Mouse (Mus musculus): ENCODE data around the gene Tbc1d30.
A peak's percentile ranks its signal among the peaks of the same experiment; 100 is the strongest.

Tbc1d30 gene

DNA sequence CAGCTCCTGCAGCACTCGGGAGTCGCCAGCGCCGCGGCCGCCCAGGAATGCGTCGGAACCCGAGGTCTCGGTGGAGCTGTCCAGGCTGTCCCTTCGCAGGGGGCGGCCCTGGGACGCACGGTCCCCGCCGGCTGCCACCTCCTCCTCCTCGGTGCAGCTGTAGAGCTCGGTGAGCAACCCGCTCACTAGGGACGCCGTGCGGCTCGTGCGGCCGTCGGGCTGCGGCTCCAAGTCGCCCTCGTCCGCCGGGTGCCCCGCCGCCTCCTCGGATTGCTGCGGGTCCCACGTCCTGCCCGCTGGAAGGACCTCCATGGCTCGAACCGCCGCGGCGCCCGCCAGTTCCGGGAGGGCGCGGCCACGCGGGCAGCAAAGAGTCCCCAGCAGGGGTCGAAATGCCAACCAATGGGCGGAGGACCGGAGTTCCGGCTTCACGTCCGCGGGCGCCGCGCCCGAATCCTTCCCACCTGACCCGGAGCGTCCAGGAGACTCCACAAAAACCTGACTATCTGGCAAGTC is at the start of gene Tbc1d30:
Tbc1d30 (minus strand) TSS at position 213 of the 516 bp plus-strand sequence.
- no peak for DNase-seq (ENCODE audit: low spot score)

DNA sequence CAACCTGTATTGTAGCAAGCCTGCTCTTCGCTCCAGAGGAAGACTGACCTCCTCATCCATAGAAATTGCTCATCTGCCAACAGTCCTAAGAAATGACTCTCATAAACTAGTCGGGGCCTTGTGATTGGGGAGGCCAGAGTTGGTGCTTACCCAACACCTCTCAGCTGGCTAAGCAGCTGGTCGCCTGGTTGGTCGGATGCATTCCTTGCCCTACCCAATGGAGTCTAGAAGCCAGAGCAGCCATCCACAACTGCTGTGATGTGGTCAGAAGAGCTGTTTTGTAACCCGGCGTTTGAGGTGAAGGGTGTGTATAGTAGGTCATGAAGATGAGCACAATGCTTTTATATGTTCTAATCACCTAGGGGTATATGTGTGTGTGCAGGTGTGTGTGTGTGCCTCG is 47.5 kb upstream of the Tbc1d30 start:
- DNase-seq (ENCODE audit: low spot score) = peak; percentile 17

DNA sequence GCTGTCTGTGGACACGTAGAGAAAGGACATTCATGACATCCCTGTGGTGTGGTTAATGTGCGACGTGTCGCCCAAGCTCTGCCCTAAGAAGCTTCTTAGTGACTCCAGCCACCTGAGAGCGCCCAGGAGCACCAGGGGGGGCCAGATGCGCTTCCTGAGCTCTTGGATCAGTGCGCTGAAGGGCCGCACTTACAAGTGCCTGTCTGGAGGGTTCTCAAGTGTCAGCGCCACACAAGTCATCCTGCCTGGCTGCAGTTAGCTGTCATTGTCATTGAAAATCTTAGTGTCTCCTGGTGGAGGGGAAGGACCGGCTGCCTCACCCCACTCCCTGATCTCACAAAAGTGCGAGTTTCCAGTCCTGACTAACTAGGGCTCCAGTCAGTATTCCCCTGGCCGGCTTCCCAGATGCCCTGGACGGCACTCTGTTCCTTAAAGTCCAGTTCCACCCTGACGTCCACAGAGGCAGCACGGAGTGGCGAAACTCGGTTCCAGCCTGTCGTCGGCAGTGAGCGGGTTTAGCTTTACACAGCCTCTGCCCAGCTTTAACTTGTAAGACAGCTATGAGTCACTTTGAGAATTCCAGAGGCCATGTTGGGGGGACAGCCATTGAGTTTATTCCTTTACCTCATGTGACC is 44.6 kb upstream of the Tbc1d30 start:
- no peak for DNase-seq (ENCODE audit: low spot score)

DNA sequence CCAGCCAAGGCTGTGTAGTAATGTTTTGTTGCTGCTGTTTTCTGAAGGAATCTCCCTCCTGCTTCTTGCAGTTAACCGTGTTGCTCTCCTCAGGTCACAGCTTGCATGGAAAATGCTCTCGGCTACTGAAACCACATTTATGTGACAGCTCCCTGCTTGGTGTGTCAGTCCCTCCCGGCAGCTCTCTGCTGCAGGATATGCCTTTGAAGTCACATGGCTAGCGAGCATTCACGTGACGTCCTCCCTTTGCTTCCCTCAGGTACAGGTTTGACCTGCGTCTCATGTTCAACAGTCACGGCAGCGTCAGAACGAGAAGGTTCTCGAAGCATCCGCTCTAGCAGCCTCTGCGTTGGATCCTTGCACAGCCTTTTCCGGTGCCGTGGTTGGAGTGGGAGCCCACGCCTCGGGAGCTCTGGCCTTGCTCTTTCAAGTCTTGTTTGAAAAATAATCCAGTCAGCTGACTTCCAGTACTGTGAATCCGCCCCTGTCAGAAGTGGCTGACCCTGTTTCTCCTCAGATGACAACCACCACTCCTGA is 43.8 kb upstream of the Tbc1d30 start:
- DNase-seq (ENCODE audit: low spot score) = no peak

DNA sequence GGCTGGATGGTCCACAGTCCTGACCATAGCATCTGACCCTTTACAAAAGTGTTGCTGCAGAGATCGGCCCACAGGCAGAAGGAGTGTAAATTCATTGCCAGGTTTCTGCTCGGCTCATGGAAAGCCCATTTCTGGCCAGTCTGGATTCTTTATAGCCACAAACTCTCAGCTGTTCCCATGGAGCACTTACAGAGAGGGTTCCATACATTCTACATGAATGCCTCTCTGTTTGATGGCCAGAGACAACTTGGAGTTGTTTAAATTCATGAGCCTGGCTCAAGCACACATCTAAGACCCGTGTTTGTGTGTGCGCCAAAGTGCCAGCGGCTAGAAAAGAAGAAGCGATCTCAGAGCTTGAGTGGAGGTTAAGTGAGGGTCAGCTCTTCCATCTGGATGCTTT is 43.2 kb upstream of the Tbc1d30 start:
- DNase-seq (ENCODE audit: low spot score) = no peak

DNA sequence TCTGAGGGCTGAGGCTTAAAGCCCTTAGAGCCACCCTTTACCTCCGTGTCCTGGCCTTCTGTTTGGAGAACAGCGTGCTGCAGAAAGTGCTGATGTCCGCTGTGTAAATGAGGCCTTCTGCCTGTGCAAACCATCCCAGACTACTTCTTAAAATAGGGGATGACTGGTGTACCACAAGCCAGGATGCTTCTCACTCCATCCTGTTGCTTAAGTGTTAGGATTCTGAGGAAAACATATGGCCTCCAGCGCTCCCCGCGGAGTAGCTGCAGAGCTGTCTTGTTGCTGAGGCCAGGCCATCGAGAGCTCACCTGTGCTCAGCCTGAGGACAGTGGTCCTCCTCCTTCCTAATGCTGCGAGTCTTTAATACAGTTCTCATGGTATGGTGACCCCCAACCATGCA is 40.8 kb upstream of the Tbc1d30 start:
- no peak for DNase-seq (ENCODE audit: low spot score)

DNA sequence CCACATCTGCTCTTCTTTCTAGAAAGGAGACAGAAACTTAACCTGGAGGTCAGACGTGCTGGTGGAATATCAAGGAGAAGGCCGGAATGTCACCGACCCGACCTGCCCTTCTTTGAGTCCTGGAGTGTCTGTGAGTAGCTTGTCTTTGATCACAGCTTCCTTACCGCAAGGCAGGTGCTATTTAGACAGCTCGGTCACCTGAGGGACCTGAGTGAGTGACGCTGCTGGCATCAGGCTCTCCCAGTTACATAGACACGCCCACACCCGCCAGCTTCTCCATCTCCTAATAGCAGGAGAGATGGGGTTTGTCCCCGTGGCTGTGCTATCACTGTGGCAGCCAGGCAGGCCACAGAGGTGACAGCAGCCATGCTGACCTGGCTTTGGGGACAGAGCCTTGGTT is 39.5 kb upstream of the Tbc1d30 start:
- DNase-seq (ENCODE audit: low spot score) = no peak

DNA sequence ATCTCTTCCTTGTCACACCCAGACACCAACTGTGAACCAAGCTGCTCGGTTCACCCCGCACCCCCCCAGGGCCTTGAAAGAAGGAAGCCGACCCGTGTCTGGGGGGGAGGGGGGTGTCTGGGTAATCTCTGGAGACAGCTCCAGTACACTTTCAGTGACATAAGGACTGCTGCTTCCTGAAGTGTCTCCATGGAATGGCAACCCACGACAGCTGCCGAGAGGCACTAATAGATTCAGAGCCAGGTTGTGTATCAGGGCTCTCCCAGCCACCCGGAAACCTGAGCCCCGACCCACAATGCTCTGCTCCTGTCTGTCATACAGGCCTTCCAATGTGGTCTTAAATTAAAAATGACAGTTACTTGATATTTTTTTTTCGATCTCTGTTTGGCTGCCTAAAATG is 35.3 kb upstream of the Tbc1d30 start:
- no peak for DNase-seq (ENCODE audit: low spot score)

DNA sequence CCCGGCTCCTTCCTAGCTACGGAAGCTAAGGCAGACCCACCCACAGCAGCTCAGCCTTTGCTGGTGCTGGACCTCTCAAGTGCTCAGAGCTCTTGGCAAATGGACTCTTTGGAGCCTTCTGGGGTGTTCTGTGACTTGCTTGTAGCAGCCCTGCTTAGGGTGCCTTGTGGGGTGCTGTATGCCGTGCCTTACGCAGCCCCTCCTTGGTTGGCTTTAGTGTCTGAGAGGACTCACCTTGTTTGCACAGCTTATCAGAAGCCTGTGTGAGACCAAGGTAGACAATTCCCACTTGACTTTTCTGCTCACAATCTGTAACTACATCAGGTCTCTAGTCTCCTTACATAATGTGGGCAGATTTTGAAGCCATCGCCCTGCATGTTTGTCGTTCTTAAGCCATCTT is 34.6 kb upstream of the Tbc1d30 start:
- no peak for DNase-seq (ENCODE audit: low spot score)

DNA sequence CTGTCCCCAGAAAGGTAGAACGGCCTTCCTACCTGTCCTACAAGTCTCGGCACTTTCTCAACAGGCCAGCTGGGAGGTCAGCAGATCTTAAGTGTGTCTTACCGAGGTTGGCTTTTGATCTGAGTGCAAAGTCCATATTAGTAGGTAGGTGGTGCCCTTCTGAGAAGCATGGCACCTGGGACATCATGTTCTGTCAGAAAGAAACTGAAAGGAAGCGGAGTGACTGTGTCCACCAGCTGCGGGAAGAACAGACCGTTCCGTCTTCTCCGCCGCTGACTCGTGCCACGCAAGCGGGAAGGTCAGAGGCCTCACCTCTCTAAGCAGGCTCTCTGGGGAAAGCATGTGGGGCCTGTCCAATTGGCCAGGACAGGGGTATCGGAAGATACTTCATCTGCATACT is 33.6 kb upstream of the Tbc1d30 start:
- DNase-seq (ENCODE audit: low spot score) = no peak

DNA sequence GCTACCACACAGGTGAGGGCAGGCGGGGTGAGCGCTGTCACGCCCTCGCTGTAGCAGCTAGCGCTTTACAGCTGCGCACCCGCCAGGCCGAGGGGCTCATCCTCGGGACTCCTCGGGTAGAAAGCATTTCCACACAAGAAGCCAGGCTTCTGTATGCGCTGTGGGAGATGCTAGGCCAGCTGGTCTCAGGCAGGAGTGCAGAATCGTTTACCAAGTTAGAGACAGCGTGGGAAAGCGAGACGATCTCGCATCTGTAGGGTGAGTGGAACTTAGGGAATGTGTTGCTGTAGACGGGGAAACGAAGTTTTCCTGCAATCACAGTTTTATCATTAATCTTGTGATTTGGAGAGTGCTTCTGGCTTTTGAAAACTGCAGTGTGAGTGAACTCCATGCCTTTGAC is 30.2 kb upstream of the Tbc1d30 start:
- no peak for DNase-seq (ENCODE audit: low spot score)

DNA sequence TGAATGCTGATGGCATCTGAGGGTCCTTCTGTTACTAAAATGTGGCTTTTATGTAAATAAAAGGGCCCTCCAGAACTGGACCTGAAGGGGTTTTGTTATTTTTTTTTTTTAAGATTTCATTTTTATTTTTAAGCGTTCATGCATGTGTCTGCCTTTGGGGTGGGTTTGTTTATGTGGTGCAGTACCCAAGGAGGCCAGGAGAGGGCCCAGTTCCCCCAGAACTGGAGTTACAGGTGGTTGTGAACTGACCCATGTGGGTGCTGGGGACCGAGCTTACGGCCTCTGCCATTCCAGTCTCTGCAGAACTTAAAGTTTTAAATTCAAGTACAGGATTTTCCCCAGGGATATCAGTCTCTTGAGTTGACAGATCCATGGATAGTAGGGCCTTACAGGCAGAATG is 28.3 kb upstream of the Tbc1d30 start:
- DNase-seq (ENCODE audit: low spot score) = no peak

DNA sequence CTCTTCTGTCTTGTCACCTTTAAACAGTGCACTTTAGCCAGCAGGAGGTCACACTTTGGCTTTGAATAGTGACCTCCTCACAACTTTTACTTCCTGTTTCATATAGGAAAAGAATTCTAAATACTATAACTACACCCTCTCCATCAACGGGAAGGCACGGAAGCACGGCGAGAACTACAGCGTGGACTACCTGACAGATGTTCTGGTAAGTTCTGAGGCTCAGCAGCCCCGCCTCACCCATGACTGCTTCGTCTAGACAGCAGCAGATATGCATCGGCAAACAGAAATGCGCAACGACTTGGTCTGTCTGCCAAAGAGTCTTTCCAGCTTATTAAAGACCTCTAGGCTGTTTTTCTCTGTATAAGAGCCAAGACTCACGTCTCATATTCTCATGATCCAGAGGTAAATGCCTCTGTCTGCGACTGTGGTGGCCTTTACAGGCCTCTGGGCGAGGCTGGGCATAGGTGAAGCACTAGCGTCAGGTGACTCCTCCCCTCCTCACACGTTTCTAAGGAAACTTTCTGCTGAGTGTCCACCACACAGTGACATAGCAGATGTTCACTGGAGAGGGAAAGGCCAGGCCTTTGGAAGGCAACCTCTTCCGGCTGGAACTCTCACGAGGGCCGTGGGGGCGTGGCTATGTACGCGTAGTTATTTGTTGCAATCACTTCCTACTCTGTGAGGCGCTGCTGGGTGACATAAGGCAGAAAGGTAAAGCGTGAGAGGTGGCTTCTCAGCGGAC is 25.6 kb upstream of the Tbc1d30 start:
- no peak for DNase-seq (ENCODE audit: low spot score)

DNA sequence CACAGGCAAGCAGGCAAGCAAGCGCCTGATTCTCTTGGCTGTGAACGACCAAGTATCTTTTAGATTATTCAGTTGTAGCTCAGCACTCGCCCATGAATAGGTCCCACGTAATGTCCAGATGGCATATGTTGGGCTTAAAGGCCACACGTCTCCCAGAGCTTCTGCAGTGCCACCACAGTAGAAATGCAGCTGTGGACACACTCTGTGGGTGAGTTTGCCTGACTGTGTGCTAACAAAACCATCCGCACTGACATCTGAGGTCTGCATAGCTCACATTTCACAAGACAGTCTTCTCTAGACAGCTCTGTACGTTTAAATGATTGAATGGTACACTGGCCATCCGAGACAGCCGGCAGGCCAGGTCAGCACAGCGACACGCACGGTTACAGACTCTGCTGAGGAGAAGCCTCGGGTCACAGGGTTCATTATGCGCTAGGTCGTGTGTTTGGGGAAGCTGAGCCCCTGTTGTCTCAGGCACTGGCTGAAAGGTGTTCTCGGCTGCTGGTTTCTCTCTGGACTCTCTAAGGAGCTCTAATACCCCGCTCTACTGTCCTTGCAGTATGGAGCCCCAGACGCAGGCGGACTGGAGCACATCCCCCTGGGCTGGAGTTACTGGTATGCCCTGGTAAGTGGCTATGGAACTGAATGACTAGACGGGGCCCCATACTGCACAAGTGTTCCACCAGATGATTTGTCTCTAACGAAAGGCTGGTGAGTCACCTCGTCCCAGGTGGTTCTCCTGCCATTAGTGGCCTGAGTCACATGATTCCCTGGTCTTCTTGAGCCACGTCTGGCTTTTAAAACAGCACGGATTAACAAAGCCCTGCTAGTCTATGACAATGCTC is 24.8 kb upstream of the Tbc1d30 start:
- DNase-seq (ENCODE audit: low spot score) = no peak

DNA sequence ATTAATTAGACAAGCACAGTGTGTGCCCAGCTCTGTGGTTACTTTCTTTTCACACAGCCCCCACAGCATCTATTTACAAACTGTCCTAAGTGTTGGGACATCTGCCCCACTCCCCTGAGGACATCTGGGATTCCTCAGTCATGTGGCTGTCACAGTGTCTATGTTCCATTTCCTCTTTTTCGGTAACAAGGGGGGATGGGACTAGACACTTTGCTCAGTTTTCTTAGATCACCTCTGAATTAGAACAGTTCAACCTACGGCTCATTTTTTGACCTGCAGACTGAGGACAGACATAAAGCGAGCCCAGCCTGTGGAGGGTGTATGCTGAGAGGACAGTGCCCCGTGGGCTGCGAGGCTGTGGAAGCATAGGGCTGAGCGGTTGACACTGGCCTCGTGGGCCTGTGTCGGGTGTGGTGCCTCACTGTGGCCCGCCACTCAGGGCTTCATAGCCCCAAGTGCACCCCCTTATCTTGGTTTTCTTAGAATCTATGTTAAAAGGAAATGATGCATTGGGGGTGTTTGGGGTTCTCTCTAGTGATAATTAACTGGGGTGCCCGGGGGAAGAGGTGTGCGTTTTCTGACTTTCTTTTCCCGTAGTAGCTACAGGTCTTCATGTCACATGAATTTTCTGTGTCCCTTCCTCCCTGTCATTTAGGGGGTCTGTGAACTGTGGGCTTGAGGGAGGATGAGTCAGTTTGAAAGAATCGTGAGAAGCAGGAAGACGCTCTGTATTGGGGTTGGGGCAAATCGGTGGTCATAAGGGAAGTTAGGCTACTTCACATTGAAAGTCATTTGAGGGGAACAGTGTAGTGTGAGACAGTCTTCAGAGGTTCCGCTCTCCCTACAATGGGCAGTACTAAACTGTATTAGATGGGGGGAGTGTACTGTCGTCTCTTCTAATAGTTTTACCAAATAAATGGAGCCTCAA is 23.9 kb upstream of the Tbc1d30 start:
- DNase-seq (ENCODE audit: low spot score) = no peak

DNA sequence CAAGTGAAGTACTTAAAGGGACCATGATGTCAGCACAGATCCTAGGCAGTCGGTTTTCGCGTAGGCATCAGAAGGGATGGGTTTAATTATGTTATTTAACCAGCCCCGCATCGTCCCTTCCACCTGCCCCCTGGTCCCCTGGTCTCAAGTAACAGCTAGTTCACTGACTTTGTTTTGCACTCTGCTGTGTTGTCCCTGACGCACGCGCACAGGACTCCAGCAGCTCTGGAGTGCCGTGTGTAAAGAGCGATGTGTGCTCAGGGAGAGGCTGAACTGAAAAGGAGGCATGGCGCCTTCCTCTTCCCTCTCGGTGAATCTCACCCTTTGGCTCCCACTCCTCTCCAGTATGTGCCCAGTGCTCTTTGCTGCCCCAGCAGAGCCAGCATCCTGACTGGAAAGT is 22.9 kb upstream of the Tbc1d30 start:
- DNase-seq (ENCODE audit: low spot score) = no peak

DNA sequence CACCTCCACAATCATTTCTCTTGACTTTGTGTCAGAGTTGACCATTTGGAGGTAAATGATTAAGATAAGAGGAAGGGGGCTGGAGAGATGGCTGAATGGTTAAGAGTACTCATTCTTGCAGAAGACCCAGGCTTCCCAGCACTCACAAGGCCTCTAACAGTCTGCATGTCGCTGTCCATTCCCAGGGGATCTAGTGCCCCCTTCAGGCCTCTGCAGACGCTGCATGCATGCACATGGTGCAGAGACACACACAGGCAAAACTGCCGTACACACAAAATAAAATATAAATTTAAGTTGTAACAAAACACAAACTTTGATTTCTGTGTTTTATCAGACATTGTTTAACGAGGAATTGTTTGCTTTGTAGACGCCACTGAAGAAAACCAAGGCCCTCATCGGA is 19.7 kb upstream of the Tbc1d30 start:
- no peak for DNase-seq (ENCODE audit: low spot score)

DNA sequence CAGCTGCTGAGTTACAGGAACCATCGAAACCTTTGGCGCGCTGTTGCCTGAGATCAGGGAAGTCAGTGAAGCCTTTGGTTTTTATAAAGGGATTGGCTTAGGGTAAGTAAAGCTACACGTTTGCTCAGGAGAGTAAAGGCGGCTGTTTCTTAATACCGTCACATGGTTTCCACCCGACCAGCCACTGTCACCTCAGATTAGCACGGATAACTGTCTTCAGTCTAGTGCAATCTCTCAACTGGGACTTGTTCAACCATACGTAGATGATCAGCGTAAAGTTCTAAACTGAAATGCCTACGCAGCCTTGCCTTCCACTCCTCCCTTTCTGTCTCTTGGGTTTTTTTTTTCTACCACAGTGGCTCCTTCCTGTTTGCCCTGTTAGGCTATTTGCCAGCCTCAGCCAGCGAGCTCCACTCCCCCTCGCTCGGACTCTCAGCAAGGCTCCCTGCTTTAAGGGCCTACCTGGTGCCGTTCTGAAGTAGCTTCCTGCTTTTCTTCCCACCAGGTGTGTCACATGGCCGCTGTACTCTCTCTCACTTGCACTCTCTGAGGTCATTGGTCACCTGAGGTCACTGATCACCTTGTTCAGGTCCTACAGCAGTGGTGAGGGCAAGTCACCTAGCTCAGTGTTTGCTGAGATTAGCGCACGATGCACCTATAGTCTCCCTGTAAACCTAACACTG is 17.8 kb upstream of the Tbc1d30 start:
- DNase-seq (ENCODE audit: low spot score) = no peak

DNA sequence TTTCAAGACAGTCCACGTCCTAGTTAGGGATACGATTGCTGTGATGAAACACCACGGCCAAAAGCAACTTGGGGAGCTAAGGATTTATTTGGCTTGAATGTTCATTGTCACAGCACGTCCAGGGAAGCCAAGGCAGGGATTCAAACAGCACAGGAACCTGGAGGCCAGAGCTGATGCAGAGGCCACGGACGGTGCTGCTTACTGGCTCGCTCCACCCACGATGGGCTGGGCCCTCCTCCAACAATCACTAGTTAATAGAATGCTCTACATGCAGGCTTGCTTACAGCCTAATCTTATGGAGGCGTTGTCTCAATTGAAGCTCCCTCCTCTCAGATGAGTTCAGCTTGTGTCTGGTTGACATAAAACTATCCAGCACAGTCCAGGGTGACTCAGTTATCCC is 16.7 kb upstream of the Tbc1d30 start:
- DNase-seq (ENCODE audit: low spot score) = no peak

DNA sequence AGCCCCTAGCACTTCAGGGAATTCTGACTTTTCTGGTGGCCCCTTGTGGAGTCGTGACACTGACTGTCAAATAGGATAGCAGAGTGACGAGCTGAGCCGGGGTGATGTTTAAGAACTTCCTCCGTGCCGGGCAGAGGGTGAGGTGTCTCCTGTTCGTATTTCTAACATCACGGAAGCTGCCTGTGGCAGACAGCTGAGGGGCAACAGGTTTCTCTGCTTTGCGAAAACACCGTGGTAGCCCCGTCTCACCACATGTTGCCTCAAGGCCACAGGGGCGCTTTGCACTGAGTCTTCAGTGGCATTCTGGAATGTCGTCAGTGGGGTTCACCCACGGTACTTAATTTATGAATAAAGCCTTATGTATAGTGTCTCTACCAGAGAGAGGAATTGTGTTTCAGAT is 16.2 kb upstream of the Tbc1d30 start:
- DNase-seq (ENCODE audit: low spot score) = no peak

DNA sequence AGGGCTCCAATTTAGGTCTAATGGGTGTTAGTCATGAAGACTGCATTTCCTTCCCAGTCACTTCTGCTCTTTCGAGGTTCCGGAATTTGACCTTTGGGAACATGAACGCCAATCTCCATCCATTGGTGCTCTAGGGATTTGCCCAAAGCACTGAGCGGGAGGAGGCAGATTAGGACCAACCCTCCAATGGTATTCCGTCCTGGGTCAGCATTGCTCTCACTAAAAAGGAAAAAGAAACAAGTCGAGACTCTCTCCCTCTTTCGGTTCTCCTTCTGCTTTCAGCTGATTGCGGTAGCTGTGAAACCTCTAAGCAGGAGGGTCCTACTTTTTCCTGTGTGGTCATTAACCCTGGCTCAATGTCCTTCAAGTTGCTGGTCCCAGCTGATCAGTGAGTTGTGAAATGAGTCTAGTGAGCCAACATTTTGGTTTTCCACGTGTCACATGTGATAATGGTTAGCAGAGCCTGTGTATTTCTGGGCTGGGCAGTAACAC is 14.7 kb upstream of the Tbc1d30 start:
- no peak for DNase-seq (ENCODE audit: low spot score)
